Mouse (Mus musculus) c-Kit-positive CD71-positive TER-119-positive erythroid progenitor cells, embryonic 14.5 days (primary cell): ENCODE measurements around the gene Rimklb.

ENCODE experiments used
- DNase-seq: peaks from one replicate; pipeline ENCODE4 v3.0.0-alpha.2; 2013; ENCODE audit warnings: low spot score

Rimklb gene

GRCm38 (mm10) chr6:122417015-122417414, 81.5 kb downstream of the Rimklb start:
- DNase-seq: no peak

DNA sequence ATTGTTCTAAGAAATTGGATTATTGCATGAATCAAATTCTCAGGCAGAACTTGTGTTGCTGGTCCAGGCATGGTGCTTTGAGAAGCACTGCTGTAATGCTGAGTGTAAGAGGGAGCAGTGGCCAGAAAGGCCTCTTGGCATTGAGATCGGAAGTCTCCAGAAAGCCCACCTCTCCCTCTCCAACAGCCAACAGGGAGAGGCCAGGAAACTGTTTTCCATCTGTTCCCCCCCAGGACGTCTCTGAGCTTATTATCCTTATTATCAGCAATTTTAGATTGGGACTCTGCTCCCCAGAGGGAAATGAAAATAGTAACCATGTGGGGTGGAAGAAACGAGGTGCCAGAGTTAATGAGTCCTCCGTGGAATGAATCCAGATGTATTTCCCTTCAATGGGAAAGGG, 82.2 kb downstream of the Rimklb start:
- no peak for DNase-seq

- no peak for DNase-seq
These were observed 87.3 kb downstream of the Rimklb start for GRCm38 (mm10) chr6:122411281-122411680.

DNA sequence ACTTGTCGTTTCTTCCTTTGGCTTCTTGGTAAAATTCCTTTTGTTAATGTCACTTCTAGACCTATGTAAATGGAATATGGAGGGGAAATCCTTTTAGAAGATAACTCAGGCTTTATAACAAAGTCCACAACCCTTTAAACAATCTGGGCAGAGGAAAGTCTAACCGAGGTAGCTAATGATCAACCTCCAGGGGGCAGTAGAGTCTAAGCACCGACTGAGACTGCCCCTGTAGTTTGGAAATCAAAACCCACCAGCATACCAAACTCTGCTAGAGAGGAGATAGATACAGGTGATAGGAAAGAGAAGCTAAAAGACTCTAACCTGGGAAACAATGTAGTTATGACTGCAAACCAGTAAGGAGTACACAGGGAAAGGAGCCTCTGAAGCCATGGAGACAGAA, 96.3 kb downstream of the Rimklb start:
- peak; percentile 53 for DNase-seq

GRCm38 (mm10) chr6:122400263-122400662, 98.3 kb downstream of the Rimklb start:
- no peak for DNase-seq
